Comparison of ENCODE assay signal across 7 mouse cellular contexts in the genomic region with DNA sequence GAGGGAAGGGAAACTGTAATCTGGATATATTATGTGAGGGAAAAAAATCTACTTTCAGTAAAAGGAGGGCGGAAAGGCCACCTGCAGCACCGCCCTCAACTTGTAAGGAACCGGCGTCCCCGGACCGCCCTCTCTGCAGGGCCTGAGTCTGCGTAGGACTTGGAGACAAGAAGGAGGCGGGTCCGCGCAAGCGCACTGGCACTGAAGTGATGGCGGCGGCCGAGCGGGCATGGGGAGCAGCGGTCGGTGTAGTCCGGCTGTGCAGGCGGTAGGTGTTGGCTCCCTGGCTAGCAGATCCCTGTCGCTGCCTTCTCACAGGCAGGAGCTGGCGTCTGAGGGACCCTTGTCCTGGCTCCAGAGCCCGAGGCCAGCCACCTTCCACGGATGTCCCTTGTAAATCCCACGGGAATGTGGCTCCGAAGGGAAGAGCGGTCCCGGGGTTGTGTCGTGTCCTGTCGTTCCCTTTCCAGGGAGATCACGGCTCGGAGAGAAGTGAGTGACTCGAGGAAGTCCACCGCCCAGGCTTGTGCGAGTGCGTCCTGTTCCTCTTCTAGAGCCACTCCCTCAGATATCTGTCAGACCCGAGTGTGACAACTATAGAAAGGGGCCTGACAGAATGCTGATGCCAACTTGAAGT. TPM values are rescaled to one million over a fixed set of nuclear protein-coding genes. Genes with fewer than 3 reads are reported as not detected.
DNase-seq lines count a peak whose midpoint lies in the region; ATAC-seq lines count a peak whose summit lies in the region.

No protein-coding gene starts in this region.

- no peaks in the 10 kb centered on the region for H3K36me3 ChIP-seq in embryonic facial prominence, embryonic 11.5 days (replicated peaks; ENCODE audit: control insufficient read depth, insufficient read depth, low read depth, low read length)
- peaks cover 17% of the 10 kb centered on the region for H3K36me3 ChIP-seq in limb, embryonic 10.5 days
- peaks cover 17% of the 10 kb centered on the region for H3K36me3 ChIP-seq in midbrain, embryonic 13.5 days

- no peaks in the 10 kb centered on the region for H3K4me1 ChIP-seq in embryonic facial prominence, embryonic 11.5 days (ENCODE audit: control insufficient read depth, insufficient read depth, low read length)
- peaks cover 13% of the 10 kb centered on the region for H3K4me1 ChIP-seq in limb, embryonic 10.5 days
- peaks cover 14% of the 10 kb centered on the region for H3K4me1 ChIP-seq in midbrain, embryonic 13.5 days (replicated peaks)

- H3K9ac ChIP-seq in embryonic facial prominence, embryonic 11.5 days (replicated peaks; ENCODE audit: low read length): peak overlapping the region; percentile 70
- peak overlapping the region; percentile 95 for H3K9ac ChIP-seq in midbrain, embryonic 13.5 days (replicated peaks)

- DNase-seq in adrenal gland, postnatal 14 days: peak; percentile 98
- DNase-seq in embryonic facial prominence, embryonic 11.5 days (ENCODE audit: low spot score): peak; percentile 96
- peak; percentile 94 for DNase-seq in kidney, adult 11 months
- peak; percentile 97 for DNase-seq in limb, embryonic 10.5 days (ENCODE audit: low spot score)
- DNase-seq in spleen, adult 12 weeks (ENCODE audit: low spot score): peak; percentile 88

- H3K27ac ChIP-seq in embryonic facial prominence, embryonic 11.5 days (replicated peaks; ENCODE audit: low read depth, low read length): no peak overlapping the region
- H3K27ac ChIP-seq in limb, embryonic 10.5 days: peak overlapping the region; percentile 95
- peak overlapping the region; percentile 86 for H3K27ac ChIP-seq in midbrain, embryonic 13.5 days

- no peaks in the 10 kb centered on the region for H3K9me3 ChIP-seq in embryonic facial prominence, embryonic 11.5 days (replicated peaks; ENCODE audit: control insufficient read depth, low read length)
- no peaks in the 10 kb centered on the region for H3K9me3 ChIP-seq in limb, embryonic 10.5 days (replicated peaks)
- H3K9me3 ChIP-seq in midbrain, embryonic 13.5 days: no peaks in the 10 kb centered on the region

- WGBS in embryonic facial prominence, embryonic 11.5 days: under 1% methylated on average over 36 of the region's 36 CpGs
- WGBS in limb, embryonic 10.5 days: under 1% methylated on average over 36 of the region's 36 CpGs
- under 1% methylated on average over 36 of the region's 36 CpGs for WGBS in midbrain, embryonic 13.5 days

- peak; percentile 94 for ATAC-seq in embryonic facial prominence, embryonic 11.5 days (replicated peaks; ENCODE audit: insufficient number of reproducible peaks, low FRiP score, low TSS enrichment, low read depth)
- peak; percentile 96 for ATAC-seq in granulocyte monocyte progenitor cell, adult 5-6 weeks (replicated peaks; ENCODE audit: poor library complexity, severe bottlenecking)
- ATAC-seq in midbrain, embryonic 13.5 days: peak; percentile 98

- H3K27me3 ChIP-seq in embryonic facial prominence, embryonic 11.5 days (ENCODE audit: control insufficient read depth, insufficient read depth, low read length): no peaks in the 10 kb centered on the region
- H3K27me3 ChIP-seq in limb, embryonic 10.5 days (ENCODE audit: low read depth, poor library complexity, severe bottlenecking): no peaks in the 10 kb centered on the region
- no peaks in the 10 kb centered on the region for H3K27me3 ChIP-seq in midbrain, embryonic 13.5 days

- H3K4me3 ChIP-seq in embryonic facial prominence, embryonic 11.5 days (ENCODE audit: low read depth, low read length): peak overlapping the region; percentile 57
- H3K4me3 ChIP-seq in limb, embryonic 10.5 days: peak overlapping the region; percentile 93
- H3K4me3 ChIP-seq in midbrain, embryonic 13.5 days (replicated peaks): peak overlapping the region; percentile 88

- H3K4me2 ChIP-seq in embryonic facial prominence, embryonic 11.5 days (ENCODE audit: low read depth, low read length): peak overlapping the region; percentile 57
- peak overlapping the region; percentile 69 for H3K4me2 ChIP-seq in midbrain, embryonic 13.5 days (replicated peaks)

RNA-seq across cellular contexts. Expression of a gene that starts 0.8 kb away (rescaled TPM):
- total RNA-seq in adrenal gland, postnatal 14 days (2021): 92.4 and 97.3 TPM in 2 replicates
- 104 TPM in 2 replicates for polyA plus RNA-seq in embryonic facial prominence, embryonic 11.5 days (2014; fragmentation: Nextera tagmentation; extraction: Ambion mirVana)
- 84.0 and 103 TPM in 2 replicates for total RNA-seq in granulocyte monocyte progenitor cell, adult 5-6 weeks (2014; fragmentation: Nextera tagmentation)
- total RNA-seq in granulocyte monocyte progenitor cell, adult 5-6 weeks (2017): 57.8 and 80.8 TPM in 2 replicates
- 85.6 and 89.4 TPM in 2 replicates for polyA plus RNA-seq in limb, embryonic 10.5 days (2016; fragmentation: Nextera tagmentation; extraction: Ambion mirVana)
- 113 and 125 TPM in 2 replicates for polyA plus RNA-seq in midbrain, embryonic 13.5 days (2015; fragmentation: Nextera tagmentation; extraction: Ambion mirVana)

RNA-seq across cellular contexts. Expression of a gene that starts 32.8 kb away (rescaled TPM):
- 36.9 and 42.1 TPM in 2 replicates for total RNA-seq in adrenal gland, postnatal 14 days (2021)
- polyA plus RNA-seq in embryonic facial prominence, embryonic 11.5 days (2014; fragmentation: Nextera tagmentation; extraction: Ambion mirVana): 16.2 and 20.0 TPM in 2 replicates
- total RNA-seq in granulocyte monocyte progenitor cell, adult 5-6 weeks (2014; fragmentation: Nextera tagmentation): 17.9 and 23.4 TPM in 2 replicates
- total RNA-seq in granulocyte monocyte progenitor cell, adult 5-6 weeks (2017): 22.4 and 26.8 TPM in 2 replicates
- polyA plus RNA-seq in limb, embryonic 10.5 days (2016; fragmentation: Nextera tagmentation; extraction: Ambion mirVana): 14.5 and 20.7 TPM in 2 replicates
- polyA plus RNA-seq in midbrain, embryonic 13.5 days (2015; fragmentation: Nextera tagmentation; extraction: Ambion mirVana): 20.1 and 20.5 TPM in 2 replicates
